Mouse (Mus musculus) heart, adult 2 months (tissue): ENCODE results near the gene Lpcat2.

ENCODE experiments used
- EP300 ChIP-seq: fragments of 200-500 bp; IDR thresholded peaks from 2 replicates; pipeline ENCODE4 v1.6.1; 2011; ENCODE audit warnings: low read depth, low read length, control low read depth; ENCODE audit not compliant: insufficient read depth
- POLR2A ChIP-seq: fragments of 200-500 bp; IDR thresholded peaks from 2 replicates; pipeline ENCODE4 v1.6.1; 2011; ENCODE audit warnings: mild to moderate bottlenecking, low read depth, low read length, control low read depth; ENCODE audit not compliant: insufficient read depth

GRCm38 (mm10) chr8:92960451-92960911 lies 105.3 kb downstream of the Lpcat2 start:
- TF ChIP-seq POLR2A (no peak), EP300 (no peak)
